Mouse (Mus musculus) stomach, embryonic 16.5 days (tissue): ENCODE measurements around the gene Srsf1. TPM values are rescaled to one million over a fixed set of nuclear protein-coding genes. Genes with fewer than 3 reads are reported as not detected.

Source experiments
- ATAC-seq: fragments of 200-750 bp; cut with Nextera tagmentation; 2 replicates; pipeline ENCODE4 v1.8.0; 2017; ENCODE audit warnings: moderate number of reproducible peaks, moderate TSS enrichment; ENCODE audit not compliant: insufficient read depth, low FRiP score
- H3K27ac ChIP-seq: fragments of 300-500 bp; sonication (generic); 2 replicates; pipeline ENCODE4 v1.5.1; 2014; ENCODE audit warnings: low read length
- H3K27me3 ChIP-seq: fragments of 300-500 bp; sonication (generic); 2 replicates; pipeline ENCODE4 v1.6.1; 2014; ENCODE audit warnings: low read length, control low read depth, mixed read lengths; ENCODE audit not compliant: control insufficient read depth, insufficient read depth
- H3K36me3 ChIP-seq: fragments of 300-500 bp; sonication (generic); 2 replicates; pipeline ENCODE4 v1.6.1; 2014; ENCODE audit warnings: low read length; ENCODE audit not compliant: control insufficient read depth, insufficient read depth
- H3K4me1 ChIP-seq: fragments of 300-500 bp; sonication (generic); 2 replicates; pipeline ENCODE4 v1.6.1; 2014; ENCODE audit warnings: low read length, control low read depth, mixed read lengths; ENCODE audit not compliant: control insufficient read depth, insufficient read depth
- H3K4me2 ChIP-seq: fragments of 300-500 bp; sonication (generic); 2 replicates; pipeline ENCODE4 v1.6.1; 2014; ENCODE audit warnings: low read depth, low read length, mixed read lengths
- H3K4me3 ChIP-seq: fragments of 300-500 bp; sonication (generic); replicated peaks from 2 replicates; pipeline ENCODE4 v1.5.1; 2014; ENCODE audit warnings: mild to moderate bottlenecking, low read length
- H3K9ac ChIP-seq: fragments of 300-500 bp; sonication (generic); 2 replicates; pipeline ENCODE4 v1.6.1; 2014; ENCODE audit warnings: low read length
- H3K9me3 ChIP-seq: fragments of 300-500 bp; sonication (generic); replicated peaks from 2 replicates; pipeline ENCODE4 v1.6.1; 2016; ENCODE audit warnings: low read length, control low read depth; ENCODE audit not compliant: control insufficient read depth
- WGBS: fragments of 180-500 bp; shearing (Covaris S2); extraction: QIAGEN DNeasy Blood & Tissue Kit; methylation state at CpG from one replicate; pipeline ENCODE4 v1.1.7; 2014; 5-methylcytosine and 5-hydroxymethylcytosine counted together
- polyA plus RNA-seq: library from polyadenylated mRNA; unstranded; fragments of >200 nt; fragmentation: Nextera tagmentation; extraction: Ambion mirVana; gene quantifications from 2 replicates; pipeline ENCODE4 v1.2.1, GENCODE M21; 2015

Gene Srsf1
- polyA plus RNA-seq, 1 experiment from 2014 or later, result 201 TPM

GRCm38 (mm10) chr11:88073343-88073875 lies 26.2 kb downstream of the Srsf1 start:
- Histone ChIP-seq H3K9ac (no peak overlapping the region), H3K4me1 (peaks cover 26% of the 10 kb centered on the region), H3K4me2 (no peak overlapping the region), H3K4me3 (no peak overlapping the region), H3K27ac (no peak overlapping the region), H3K36me3 (peaks cover 18% of the 10 kb centered on the region), H3K9me3 (no peaks in the 10 kb centered on the region), H3K27me3 (no peaks in the 10 kb centered on the region)
- WGBS, result 81% methylated on average over 14 of the region's 14 CpGs
- no peak for ATAC-seq

GRCm38 (mm10) chr11:88075701-88076100 lies 28.5 kb downstream of the Srsf1 start:
- no peak for ATAC-seq
- no peak overlapping the region for H3K4me3 ChIP-seq
- H3K4me2 ChIP-seq, result no peak overlapping the region
- 71% methylated on average over 1 of the region's 1 CpGs for WGBS
- no peak overlapping the region for H3K27ac ChIP-seq
- H3K36me3 ChIP-seq, result peaks cover 29% of the 10 kb centered on the region
- no peaks in the 10 kb centered on the region for H3K27me3 ChIP-seq
- peaks cover 20% of the 10 kb centered on the region for H3K4me1 ChIP-seq
- no peak overlapping the region for H3K9ac ChIP-seq
- no peaks in the 10 kb centered on the region for H3K9me3 ChIP-seq

DNA sequence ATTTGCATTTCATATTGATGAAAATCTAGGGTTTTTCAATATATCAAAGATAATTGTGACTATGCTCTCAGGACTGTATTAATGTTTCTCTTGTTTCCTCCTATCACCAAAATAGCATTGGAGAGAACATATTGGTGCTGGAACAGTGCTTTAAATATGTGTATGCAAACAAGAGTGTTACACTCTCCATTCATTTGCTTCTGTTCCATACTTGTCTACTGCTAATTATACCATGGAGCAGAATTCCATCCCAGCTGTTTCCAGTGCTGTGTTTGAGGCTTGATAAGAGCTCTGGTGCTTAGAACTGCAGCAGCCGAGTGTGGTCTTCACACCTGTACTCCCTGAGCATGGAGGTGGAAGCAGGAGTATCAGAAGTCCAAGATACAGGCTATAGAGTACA lies 29.2 kb downstream of the Srsf1 start:
- no peak overlapping the region for H3K27ac ChIP-seq
- no peak overlapping the region for H3K9ac ChIP-seq
- peaks cover 31% of the 10 kb centered on the region for H3K36me3 ChIP-seq
- no peaks in the 10 kb centered on the region for H3K9me3 ChIP-seq
- no peak overlapping the region for H3K4me3 ChIP-seq
- 58% methylated on average over 1 of the region's 1 CpGs for WGBS
- peaks cover 13% of the 10 kb centered on the region for H3K4me1 ChIP-seq
- no peak overlapping the region for H3K4me2 ChIP-seq
- ATAC-seq, result no peak
- no peaks in the 10 kb centered on the region for H3K27me3 ChIP-seq

DNA sequence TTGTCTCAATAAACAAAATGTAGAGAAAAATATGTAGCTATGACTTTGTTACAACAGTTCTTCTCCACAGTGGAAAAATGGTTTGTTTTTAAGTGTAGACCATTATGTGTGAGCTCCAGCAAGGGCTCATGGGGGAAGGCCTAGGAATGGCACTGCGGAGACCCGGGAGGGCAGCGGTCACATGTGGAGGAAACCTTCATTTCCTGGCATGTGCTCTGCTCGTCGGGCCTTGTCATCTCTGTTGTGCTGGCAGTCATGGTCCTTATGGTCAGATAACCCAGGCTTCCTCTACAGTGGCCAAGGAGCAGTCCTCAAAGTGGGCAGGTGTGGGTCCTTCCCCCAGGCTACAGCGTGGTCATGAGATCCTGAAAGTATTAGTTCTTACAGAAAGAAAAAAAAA lies 36.5 kb downstream of the Srsf1 start:
- no peak overlapping the region for H3K9ac ChIP-seq
- H3K27me3 ChIP-seq, result no peaks in the 10 kb centered on the region
- H3K36me3 ChIP-seq, result peaks cover 12% of the 10 kb centered on the region; the same call in 1 of the 2 replicates
- ATAC-seq, result no peak
- 68% methylated on average over 6 of the region's 6 CpGs for whole genome bisulfite sequencing
- H3K27ac ChIP-seq, result no peak overlapping the region
- H3K4me1 ChIP-seq, result peaks cover 4% of the 10 kb centered on the region; the same call in 1 of the 2 replicates
- H3K4me2 ChIP-seq, result no peak overlapping the region
- H3K4me3 ChIP-seq, result no peak overlapping the region
- no peaks in the 10 kb centered on the region for H3K9me3 ChIP-seq

GRCm38 (mm10) chr11:88086737-88087627 lies 39.8 kb downstream of the Srsf1 start:
- peaks cover 4% of the 10 kb centered on the region; the same call in 1 of the 2 replicates for H3K4me1 ChIP-seq
- peak; percentile 97 for ATAC-seq
- no peaks in the 10 kb centered on the region for H3K9me3 ChIP-seq
- peak overlapping the region; percentile 47 for H3K9ac ChIP-seq
- 6% methylated on average over 25 of the region's 25 CpGs for WGBS
- H3K4me3 ChIP-seq, result peak overlapping the region; percentile 29
- peak overlapping the region; percentile 74 for H3K4me2 ChIP-seq
- no peaks in the 10 kb centered on the region for H3K36me3 ChIP-seq
- H3K27ac ChIP-seq, result peak overlapping the region; percentile 70
- no peaks in the 10 kb centered on the region for H3K27me3 ChIP-seq

DNA sequence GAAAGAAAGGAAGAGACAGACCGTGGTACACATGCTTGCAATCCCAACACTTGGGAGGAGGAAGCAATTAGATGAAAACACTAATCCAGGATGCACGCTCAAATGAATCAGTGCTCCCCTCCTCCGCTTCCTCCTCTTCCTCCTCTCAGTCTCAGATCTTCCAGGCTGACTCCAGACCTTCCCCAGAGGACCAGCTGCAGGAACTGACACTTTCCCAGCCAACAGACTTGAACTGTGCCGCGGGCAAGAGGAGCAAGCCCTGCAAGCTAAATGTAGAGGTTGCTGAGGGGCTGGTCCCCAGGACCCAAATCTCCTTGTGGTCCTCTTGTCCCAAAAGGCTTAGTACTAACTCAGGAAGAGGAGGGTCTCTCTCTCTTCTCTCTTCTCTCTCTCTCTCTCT lies 42.0 kb downstream of the Srsf1 start:
- no peak overlapping the region for H3K4me2 ChIP-seq
- no peak overlapping the region for H3K27ac ChIP-seq
- ATAC-seq, result no peak
- no peaks in the 10 kb centered on the region for H3K9me3 ChIP-seq
- no peak overlapping the region for H3K4me3 ChIP-seq
- peaks cover 4% of the 10 kb centered on the region; the same call in 1 of the 2 replicates for H3K4me1 ChIP-seq
- no peaks in the 10 kb centered on the region for H3K36me3 ChIP-seq
- H3K27me3 ChIP-seq, result no peaks in the 10 kb centered on the region
- 63% methylated on average over 5 of the region's 5 CpGs for WGBS
- no peak overlapping the region for H3K9ac ChIP-seq

GRCm38 (mm10) chr11:88090293-88090692 lies 43.1 kb downstream of the Srsf1 start:
- H3K27me3 ChIP-seq, result no peaks in the 10 kb centered on the region
- H3K9me3 ChIP-seq, result no peaks in the 10 kb centered on the region
- H3K27ac ChIP-seq, result no peak overlapping the region
- 78% methylated on average over 5 of the region's 5 CpGs for WGBS
- no peak overlapping the region for H3K4me3 ChIP-seq
- H3K36me3 ChIP-seq, result no peaks in the 10 kb centered on the region
- no peak overlapping the region for H3K4me2 ChIP-seq
- ATAC-seq, result no peak
- no peak overlapping the region for H3K9ac ChIP-seq
- H3K4me1 ChIP-seq, result peaks cover 4% of the 10 kb centered on the region; the same call in 1 of the 2 replicates

DNA sequence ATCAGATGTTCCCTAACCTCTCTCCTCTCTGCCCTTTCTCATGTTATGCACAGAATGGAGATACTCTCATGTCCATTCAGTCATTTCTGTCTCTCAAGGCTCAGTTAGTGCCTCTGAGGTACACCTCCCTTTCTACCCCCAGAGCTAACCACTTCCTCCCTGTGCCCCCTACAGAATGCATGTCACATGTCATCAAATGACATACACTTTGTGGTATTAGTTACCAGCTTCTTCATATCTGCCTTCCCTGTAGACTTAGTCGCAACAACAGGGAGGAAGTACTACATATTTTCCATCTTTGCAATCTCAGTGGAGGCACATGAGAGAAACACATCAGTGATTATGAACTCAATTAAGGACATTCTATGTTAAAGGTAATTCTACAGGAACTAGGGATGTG lies 44.8 kb downstream of the Srsf1 start:
- Histone ChIP-seq H3K36me3 (no peaks in the 10 kb centered on the region), H3K4me2 (no peak overlapping the region), H3K4me3 (no peak overlapping the region), H3K9ac (no peak overlapping the region), H3K4me1 (peaks cover 8% of the 10 kb centered on the region), H3K9me3 (no peaks in the 10 kb centered on the region), H3K27ac (no peak overlapping the region), H3K27me3 (no peaks in the 10 kb centered on the region)
- no peak for ATAC-seq
- WGBS, result 81% methylated on average over 1 of the region's 1 CpGs

GRCm38 (mm10) chr11:88097173-88097572 lies 50.0 kb downstream of the Srsf1 start:
- peak overlapping the region; percentile 53 for H3K27ac ChIP-seq
- no peaks in the 10 kb centered on the region for H3K36me3 ChIP-seq
- no peak overlapping the region for H3K4me3 ChIP-seq
- peaks cover 28% of the 10 kb centered on the region for H3K4me1 ChIP-seq
- H3K9me3 ChIP-seq, result no peaks in the 10 kb centered on the region
- no peak for ATAC-seq
- peak overlapping the region; percentile 64 for H3K4me2 ChIP-seq
- 15% methylated on average over 4 of the region's 4 CpGs for WGBS
- H3K27me3 ChIP-seq, result no peaks in the 10 kb centered on the region
- peak overlapping the region; percentile 25 for H3K9ac ChIP-seq
